Mouse (Mus musculus): ENCODE results near the gene Gse1. TPM values are rescaled to one million over a fixed set of nuclear protein-coding genes. Genes with fewer than 3 reads are reported as not detected.

The Gse1 gene
- polyA plus RNA-seq, 1 experiment from 2014 or later = 11.3 TPM

GRCm38 (mm10) chr8:120572534-120572933 is 344.3 kb downstream of the Gse1 start:
- peaks cover 20% of the 10 kb centered on the region; the same call in 1 of the 2 replicates for H3K4me1 ChIP-seq (ENCODE audit: control insufficient read depth, insufficient read depth, low read length)
- no peaks in the 10 kb centered on the region for H3K27me3 ChIP-seq (ENCODE audit: control insufficient read depth, insufficient read depth, low read length)
- H3K9ac ChIP-seq (ENCODE audit: low read depth, low read length) = no peak overlapping the region
- WGBS = 82% methylated on average over 21 of the region's 21 CpGs
- no peak overlapping the region for H3K4me2 ChIP-seq (replicated peaks; ENCODE audit: low read depth, low read length)
- peaks cover 96% of the 10 kb centered on the region for H3K36me3 ChIP-seq (ENCODE audit: control insufficient read depth, insufficient read depth, low read length)
- no peaks in the 10 kb centered on the region for H3K9me3 ChIP-seq (ENCODE audit: control insufficient read depth, low read length)
- H3K27ac ChIP-seq (ENCODE audit: low read depth, low read length) = no peak overlapping the region
- ATAC-seq (ENCODE audit: low FRiP score, low TSS enrichment) = no peak
- no peak overlapping the region for H3K4me3 ChIP-seq (ENCODE audit: low read length)

GRCm38 (mm10) chr8:120573866-120574265 is 345.6 kb downstream of the Gse1 start:
- no peak overlapping the region for H3K4me3 ChIP-seq (ENCODE audit: low read length)
- H3K36me3 ChIP-seq (ENCODE audit: control insufficient read depth, insufficient read depth, low read length) = peaks cover 96% of the 10 kb centered on the region
- WGBS = 68% methylated on average over 11 of the region's 11 CpGs
- no peaks in the 10 kb centered on the region for H3K27me3 ChIP-seq (ENCODE audit: control insufficient read depth, insufficient read depth, low read length)
- no peaks in the 10 kb centered on the region for H3K9me3 ChIP-seq (ENCODE audit: control insufficient read depth, low read length)
- H3K9ac ChIP-seq (ENCODE audit: low read depth, low read length) = no peak overlapping the region
- H3K4me2 ChIP-seq (replicated peaks; ENCODE audit: low read depth, low read length) = no peak overlapping the region
- ATAC-seq (ENCODE audit: low FRiP score, low TSS enrichment) = no peak
- H3K27ac ChIP-seq (ENCODE audit: low read depth, low read length) = no peak overlapping the region
- peaks cover 20% of the 10 kb centered on the region; the same call in 1 of the 2 replicates for H3K4me1 ChIP-seq (ENCODE audit: control insufficient read depth, insufficient read depth, low read length)

- no peak overlapping the region for H3K4me2 ChIP-seq (replicated peaks; ENCODE audit: low read depth, low read length)
- 62% methylated on average over 19 of the region's 19 CpGs for WGBS
- H3K4me1 ChIP-seq (ENCODE audit: control insufficient read depth, insufficient read depth, low read length) = peaks cover 20% of the 10 kb centered on the region; the same call in 1 of the 2 replicates
- no peak overlapping the region for H3K9ac ChIP-seq (ENCODE audit: low read depth, low read length)
- no peak for ATAC-seq (ENCODE audit: low FRiP score, low TSS enrichment)
- no peak overlapping the region for H3K27ac ChIP-seq (ENCODE audit: low read depth, low read length)
- H3K9me3 ChIP-seq (ENCODE audit: control insufficient read depth, low read length) = no peaks in the 10 kb centered on the region
- no peak overlapping the region for H3K4me3 ChIP-seq (ENCODE audit: low read length)
- H3K36me3 ChIP-seq (ENCODE audit: control insufficient read depth, insufficient read depth, low read length) = peaks cover 95% of the 10 kb centered on the region
- H3K27me3 ChIP-seq (ENCODE audit: control insufficient read depth, insufficient read depth, low read length) = no peaks in the 10 kb centered on the region
Observed at GRCm38 (mm10) chr8:120574941-120575340, 346.7 kb downstream of the Gse1 start.

- H3K27ac ChIP-seq (ENCODE audit: low read depth, low read length) = no peak overlapping the region; the same call in 1 of the 2 replicates
- no peak for ATAC-seq (ENCODE audit: low FRiP score, low TSS enrichment)
- no peak overlapping the region for H3K4me3 ChIP-seq (ENCODE audit: low read length)
- H3K4me1 ChIP-seq (ENCODE audit: control insufficient read depth, insufficient read depth, low read length) = peaks cover 20% of the 10 kb centered on the region; the same call in 1 of the 2 replicates
- H3K27me3 ChIP-seq (ENCODE audit: control insufficient read depth, insufficient read depth, low read length) = no peaks in the 10 kb centered on the region
- H3K4me2 ChIP-seq (replicated peaks; ENCODE audit: low read depth, low read length) = no peak overlapping the region
- no peak overlapping the region; the same call in 1 of the 2 replicates for H3K9ac ChIP-seq (ENCODE audit: low read depth, low read length)
- H3K36me3 ChIP-seq (ENCODE audit: control insufficient read depth, insufficient read depth, low read length) = peaks cover 98% of the 10 kb centered on the region
- WGBS = 55% methylated on average over 9 of the region's 9 CpGs
- H3K9me3 ChIP-seq (ENCODE audit: control insufficient read depth, low read length) = no peaks in the 10 kb centered on the region
Observed at GRCm38 (mm10) chr8:120575801-120576200, 347.5 kb downstream of the Gse1 start.

- 93% methylated on average over 17 of the region's 17 CpGs for WGBS
- Histone ChIP-seq H3K9ac (ENCODE audit: low read depth, low read length) (no peak overlapping the region), H3K27me3 (ENCODE audit: control insufficient read depth, insufficient read depth, low read length) (no peaks in the 10 kb centered on the region), H3K36me3 (ENCODE audit: control insufficient read depth, insufficient read depth, low read length) (peaks cover 97% of the 10 kb centered on the region), H3K4me2 (replicated peaks; ENCODE audit: low read depth, low read length) (no peak overlapping the region), H3K27ac (ENCODE audit: low read depth, low read length) (no peak overlapping the region), H3K9me3 (ENCODE audit: control insufficient read depth, low read length) (no peaks in the 10 kb centered on the region), H3K4me1 (ENCODE audit: control insufficient read depth, insufficient read depth, low read length) (peaks cover 20% of the 10 kb centered on the region; the same call in 1 of the 2 replicates), H3K4me3 (ENCODE audit: low read length) (no peak overlapping the region)
- no peak for ATAC-seq (ENCODE audit: low FRiP score, low TSS enrichment)
Observed at GRCm38 (mm10) chr8:120577821-120578220, 349.6 kb downstream of the Gse1 start.

- Histone ChIP-seq H3K9ac (ENCODE audit: low read depth, low read length) (no peak overlapping the region), H3K36me3 (ENCODE audit: control insufficient read depth, insufficient read depth, low read length) (peaks cover 85% of the 10 kb centered on the region), H3K9me3 (ENCODE audit: control insufficient read depth, low read length) (no peaks in the 10 kb centered on the region), H3K4me1 (ENCODE audit: control insufficient read depth, insufficient read depth, low read length) (peaks cover 20% of the 10 kb centered on the region; the same call in 1 of the 2 replicates), H3K4me3 (ENCODE audit: low read length) (no peak overlapping the region), H3K27me3 (ENCODE audit: control insufficient read depth, insufficient read depth, low read length) (no peaks in the 10 kb centered on the region), H3K27ac (ENCODE audit: low read depth, low read length) (no peak overlapping the region), H3K4me2 (replicated peaks; ENCODE audit: low read depth, low read length) (no peak overlapping the region)
- ATAC-seq (ENCODE audit: low FRiP score, low TSS enrichment) = no peak
- WGBS = 83% methylated on average over 8 of the region's 8 CpGs
Observed at GRCm38 (mm10) chr8:120580336-120581000, 352.2 kb downstream of the Gse1 start.

GRCm38 (mm10) chr8:120581329-120581728 is 353.1 kb downstream of the Gse1 start:
- peaks cover 82% of the 10 kb centered on the region for H3K36me3 ChIP-seq (ENCODE audit: control insufficient read depth, insufficient read depth, low read length)
- WGBS = 89% methylated on average over 12 of the region's 12 CpGs
- H3K27ac ChIP-seq (ENCODE audit: low read depth, low read length) = no peak overlapping the region
- no peak for ATAC-seq (ENCODE audit: low FRiP score, low TSS enrichment)
- no peaks in the 10 kb centered on the region for H3K9me3 ChIP-seq (ENCODE audit: control insufficient read depth, low read length)
- H3K4me2 ChIP-seq (replicated peaks; ENCODE audit: low read depth, low read length) = no peak overlapping the region
- no peaks in the 10 kb centered on the region for H3K27me3 ChIP-seq (ENCODE audit: control insufficient read depth, insufficient read depth, low read length)
- 0 out of 2 replicates have a peak, but pooled peaks cover 13% of the 10 kb centered on the region for H3K4me1 ChIP-seq (ENCODE audit: control insufficient read depth, insufficient read depth, low read length)
- H3K4me3 ChIP-seq (ENCODE audit: low read length) = no peak overlapping the region
- H3K9ac ChIP-seq (ENCODE audit: low read depth, low read length) = no peak overlapping the region

GRCm38 (mm10) chr8:120581811-120582210 is 353.6 kb downstream of the Gse1 start:
- Histone ChIP-seq H3K9me3 (ENCODE audit: control insufficient read depth, low read length) (no peaks in the 10 kb centered on the region), H3K4me2 (replicated peaks; ENCODE audit: low read depth, low read length) (no peak overlapping the region), H3K27ac (ENCODE audit: low read depth, low read length) (no peak overlapping the region), H3K9ac (ENCODE audit: low read depth, low read length) (no peak overlapping the region), H3K36me3 (ENCODE audit: control insufficient read depth, insufficient read depth, low read length) (peaks cover 78% of the 10 kb centered on the region), H3K4me3 (ENCODE audit: low read length) (no peak overlapping the region), H3K27me3 (ENCODE audit: control insufficient read depth, insufficient read depth, low read length) (no peaks in the 10 kb centered on the region), H3K4me1 (ENCODE audit: control insufficient read depth, insufficient read depth, low read length) (0 out of 2 replicates have a peak, but pooled peaks cover 9% of the 10 kb centered on the region)
- 85% methylated on average over 8 of the region's 8 CpGs for WGBS
- no peak for ATAC-seq (ENCODE audit: low FRiP score, low TSS enrichment)

GRCm38 (mm10) chr8:120585521-120585920 is 357.3 kb downstream of the Gse1 start:
- Histone ChIP-seq H3K36me3 (ENCODE audit: control insufficient read depth, insufficient read depth, low read length) (peaks cover 42% of the 10 kb centered on the region), H3K4me3 (ENCODE audit: low read length) (no peak overlapping the region), H3K27me3 (ENCODE audit: control insufficient read depth, insufficient read depth, low read length) (no peaks in the 10 kb centered on the region), H3K9ac (ENCODE audit: low read depth, low read length) (no peak overlapping the region), H3K4me2 (replicated peaks; ENCODE audit: low read depth, low read length) (no peak overlapping the region), H3K27ac (ENCODE audit: low read depth, low read length) (no peak overlapping the region), H3K9me3 (ENCODE audit: control insufficient read depth, low read length) (no peaks in the 10 kb centered on the region), H3K4me1 (ENCODE audit: control insufficient read depth, insufficient read depth, low read length) (peaks cover 5% of the 10 kb centered on the region; the same call in 1 of the 2 replicates)
- no peak for ATAC-seq (ENCODE audit: low FRiP score, low TSS enrichment)
- 92% methylated on average over 10 of the region's 10 CpGs for WGBS

All from kidney, embryonic 14.5 days (tissue).